Mouse (Mus musculus): ENCODE measurements around the gene AL731706.2. TPM values are rescaled to one million over a fixed set of nuclear protein-coding genes. Genes with fewer than 3 reads are reported as not detected.
A peak's percentile ranks its signal among the peaks of the same experiment; 100 is the strongest.

The AL731706.2 gene
- 28.3 and 32.0 TPM in 2 replicates for polyA plus RNA-seq (2015; fragmentation: Nextera tagmentation; extraction: Ambion mirVana)

DNA sequence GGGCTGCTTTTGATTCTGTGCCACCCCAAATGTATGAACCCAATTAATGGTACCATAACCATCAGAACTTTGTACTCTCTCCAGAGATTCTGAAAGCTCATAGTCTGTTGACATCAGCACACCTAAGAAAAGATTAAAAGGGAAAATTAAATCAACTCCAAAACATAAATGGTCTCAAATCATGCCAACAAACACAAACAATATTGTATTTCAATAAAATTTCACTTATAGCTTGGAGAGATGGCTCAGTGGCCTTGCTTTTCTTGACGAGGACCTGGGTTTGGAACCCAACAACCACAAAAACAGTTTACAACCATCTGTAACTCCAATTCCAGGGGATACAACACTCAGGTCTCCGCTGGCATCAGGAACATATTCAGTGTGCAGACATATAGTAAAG is at the start of gene AL731706.2:
AL731706.2 (minus strand) TSS at position 101 of the 400 bp plus-strand sequence.
- Histone ChIP-seq H3K4me3 (ENCODE audit: low read length) (no peak within 1 kb of the TSS), H3K4me1 (ENCODE audit: control insufficient read depth, insufficient read depth, low read depth, low read length) (peaks cover 2% of the 10 kb centered on the region; the same call in 1 of the 2 replicates), H3K9ac (ENCODE audit: low read depth, low read length) (no peak within 1 kb of the TSS), H3K9me3 (ENCODE audit: control insufficient read depth, low read length) (no peaks in the 10 kb centered on the region), H3K36me3 (ENCODE audit: control insufficient read depth, insufficient read depth, low read length) (peaks cover 16% of the 10 kb centered on the region), H3K27me3 (replicated peaks; ENCODE audit: control insufficient read depth, insufficient read depth, low read length) (no peaks in the 10 kb centered on the region), H3K27ac (ENCODE audit: low read depth, low read length) (no peak within 1 kb of the TSS), H3K4me2 (ENCODE audit: low read length) (no peak within 1 kb of the TSS)
- no peak for ATAC-seq
- 96% methylated on average over 2 of the region's 2 CpGs for WGBS

DNA sequence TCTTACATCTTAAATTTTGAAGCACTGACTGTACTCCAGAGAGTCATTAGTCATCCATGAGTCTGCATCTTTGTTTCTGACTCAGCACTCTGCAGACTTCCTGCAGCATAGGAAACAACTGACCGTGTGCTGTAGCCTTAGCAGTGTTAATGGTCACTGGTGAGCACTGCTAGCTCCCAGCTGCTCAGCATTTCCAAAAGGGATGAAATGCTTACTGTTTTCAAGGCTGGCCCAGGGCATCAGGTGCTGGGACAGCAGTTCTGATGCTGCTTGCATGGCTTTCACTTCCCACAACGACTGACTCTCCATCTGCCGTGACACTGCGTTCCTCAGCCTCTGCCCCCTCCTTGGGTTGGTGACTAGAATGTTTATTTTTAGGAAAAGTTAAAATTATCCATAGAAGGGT is 35.5 kb upstream of the AL731706.2 start:
- H3K9ac ChIP-seq (ENCODE audit: low read depth, low read length) = no peak overlapping the region
- H3K27me3 ChIP-seq (replicated peaks; ENCODE audit: control insufficient read depth, insufficient read depth, low read length) = no peaks in the 10 kb centered on the region
- no peak overlapping the region for H3K4me2 ChIP-seq (ENCODE audit: low read length)
- no peaks in the 10 kb centered on the region for H3K4me1 ChIP-seq (ENCODE audit: control insufficient read depth, insufficient read depth, low read depth, low read length)
- H3K4me3 ChIP-seq (ENCODE audit: low read length) = no peak overlapping the region
- H3K36me3 ChIP-seq (ENCODE audit: control insufficient read depth, insufficient read depth, low read length) = no peaks in the 10 kb centered on the region
- 55% methylated on average over 4 of the region's 4 CpGs for WGBS
- peak; percentile 50 for ATAC-seq
- no peak overlapping the region for H3K27ac ChIP-seq (ENCODE audit: low read depth, low read length)
- no peaks in the 10 kb centered on the region for H3K9me3 ChIP-seq (ENCODE audit: control insufficient read depth, low read length)

DNA sequence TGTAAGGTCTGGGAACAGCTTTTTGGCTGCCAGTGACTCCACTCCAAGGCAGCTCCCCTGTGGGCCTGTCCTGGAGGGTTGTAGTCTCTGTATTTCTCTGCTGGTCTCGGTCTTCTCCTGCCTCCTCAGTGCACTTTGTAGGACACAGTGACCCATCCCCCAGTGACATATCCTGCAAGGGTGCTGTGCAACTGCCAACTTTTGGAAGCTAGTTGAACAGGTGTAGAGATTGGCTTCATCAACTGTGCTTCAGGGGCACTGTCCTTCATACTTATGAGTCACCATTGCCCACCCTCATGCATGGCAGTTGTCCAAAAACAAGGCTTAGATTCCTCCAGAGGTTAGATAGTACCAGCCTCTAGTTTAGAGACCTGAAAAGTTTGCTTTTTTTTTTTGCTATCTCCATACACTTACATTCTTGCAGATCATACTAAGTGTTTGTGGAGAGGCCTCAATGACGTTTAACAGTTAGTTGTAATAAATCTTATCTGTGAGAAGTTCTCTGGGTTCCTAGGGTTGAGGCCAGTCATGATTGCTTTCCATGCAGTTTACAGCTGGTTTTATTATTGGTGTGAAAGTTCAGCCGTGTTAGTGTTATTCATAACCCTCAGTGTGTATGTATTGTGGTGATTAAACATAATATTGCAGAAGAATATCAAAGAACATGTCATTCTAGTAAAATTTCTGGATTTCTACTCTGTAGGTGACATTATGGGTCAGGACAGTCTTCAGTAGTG is 34.9 kb upstream of the AL731706.2 start:
- 83% methylated on average over 3 of the region's 3 CpGs for whole genome bisulfite sequencing
- H3K36me3 ChIP-seq (ENCODE audit: control insufficient read depth, insufficient read depth, low read length) = no peaks in the 10 kb centered on the region
- no peaks in the 10 kb centered on the region for H3K27me3 ChIP-seq (replicated peaks; ENCODE audit: control insufficient read depth, insufficient read depth, low read length)
- H3K4me1 ChIP-seq (ENCODE audit: control insufficient read depth, insufficient read depth, low read depth, low read length) = no peaks in the 10 kb centered on the region
- no peaks in the 10 kb centered on the region for H3K9me3 ChIP-seq (ENCODE audit: control insufficient read depth, low read length)
- H3K9ac ChIP-seq (ENCODE audit: low read depth, low read length) = no peak overlapping the region
- no peak overlapping the region for H3K4me3 ChIP-seq (ENCODE audit: low read length)
- no peak for ATAC-seq
- H3K27ac ChIP-seq (ENCODE audit: low read depth, low read length) = no peak overlapping the region
- H3K4me2 ChIP-seq (ENCODE audit: low read length) = no peak overlapping the region

DNA sequence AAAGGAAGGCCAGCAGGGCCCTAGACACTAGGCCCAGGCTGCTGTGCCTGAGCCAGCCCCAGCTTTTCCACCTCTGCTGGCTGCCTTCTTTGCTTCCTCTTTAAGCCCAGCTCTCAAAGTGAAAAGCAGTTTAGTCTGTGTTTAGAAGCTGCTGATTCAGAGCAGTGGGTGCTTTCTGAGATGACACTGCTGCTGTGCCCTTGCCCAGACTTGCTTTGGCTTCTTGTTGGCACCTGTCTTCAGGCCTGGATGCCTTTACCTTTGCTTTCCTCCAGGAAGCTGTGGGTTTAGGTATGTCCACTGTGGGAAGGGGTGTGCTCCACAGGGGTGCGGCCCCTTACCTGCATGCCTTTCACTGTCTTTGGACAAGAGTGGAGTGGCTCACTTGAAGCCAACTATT is 34.0 kb upstream of the AL731706.2 start:
- H3K9ac ChIP-seq (ENCODE audit: low read depth, low read length) = no peak overlapping the region
- H3K9me3 ChIP-seq (ENCODE audit: control insufficient read depth, low read length) = no peaks in the 10 kb centered on the region
- no peaks in the 10 kb centered on the region for H3K36me3 ChIP-seq (ENCODE audit: control insufficient read depth, insufficient read depth, low read length)
- H3K4me2 ChIP-seq (ENCODE audit: low read length) = no peak overlapping the region
- no peak overlapping the region for H3K27ac ChIP-seq (ENCODE audit: low read depth, low read length)
- WGBS = 96% methylated on average over 1 of the region's 1 CpGs
- no peak for ATAC-seq
- no peak overlapping the region for H3K4me3 ChIP-seq (ENCODE audit: low read length)
- H3K27me3 ChIP-seq (replicated peaks; ENCODE audit: control insufficient read depth, insufficient read depth, low read length) = no peaks in the 10 kb centered on the region
- no peaks in the 10 kb centered on the region; the same call in 1 of the 2 replicates for H3K4me1 ChIP-seq (ENCODE audit: control insufficient read depth, insufficient read depth, low read depth, low read length)

DNA sequence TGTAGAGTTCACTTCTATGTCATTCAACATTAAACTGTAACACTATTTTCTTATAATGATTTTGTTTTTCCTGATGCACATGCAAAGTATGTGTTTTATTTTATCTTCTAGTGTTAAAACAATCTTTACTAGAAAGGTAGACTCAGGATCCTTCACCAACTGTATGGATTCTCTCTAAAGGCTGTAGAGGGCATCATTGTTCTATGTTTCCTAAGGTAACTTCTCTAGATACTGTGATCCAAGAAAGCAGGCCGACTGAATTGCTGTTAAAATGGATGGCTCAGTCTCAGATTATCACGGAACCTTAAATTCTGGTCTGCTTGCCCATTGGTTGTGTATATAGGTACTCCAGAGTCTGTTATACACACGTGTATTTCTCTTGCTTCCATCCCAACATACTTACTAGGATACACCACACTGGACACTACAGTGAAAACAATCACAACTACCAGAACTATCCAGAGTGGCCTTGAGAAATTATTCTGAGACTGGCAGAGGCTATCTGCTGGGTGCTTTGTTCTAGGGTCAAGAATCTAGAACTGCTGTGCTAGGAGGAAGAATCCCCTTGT is 28.9 kb upstream of the AL731706.2 start:
- ATAC-seq = peak; percentile 84
- 25% methylated on average over 3 of the region's 3 CpGs for WGBS

DNA sequence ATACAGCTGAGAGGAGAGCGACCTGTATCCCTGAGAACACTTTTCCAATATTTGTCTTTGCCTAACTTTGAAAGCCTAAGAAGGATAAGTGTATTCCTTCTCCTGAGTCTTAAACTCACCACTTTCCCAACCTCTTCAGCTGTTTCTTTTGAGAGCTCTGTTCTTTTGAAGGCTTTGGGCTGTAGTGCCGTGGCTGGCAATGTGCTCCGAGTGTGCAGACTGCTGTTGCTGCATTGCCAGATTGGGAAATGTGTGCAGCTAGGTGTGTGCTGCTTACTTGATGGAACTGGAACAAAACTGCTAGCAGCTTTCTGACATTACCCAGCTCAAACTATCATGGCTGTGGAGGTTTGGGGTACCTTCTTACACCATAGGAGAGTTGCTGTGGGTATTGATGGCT is 27.5 kb upstream of the AL731706.2 start:
- Histone ChIP-seq H3K27ac (ENCODE audit: low read depth, low read length) (no peak overlapping the region), H3K9ac (ENCODE audit: low read depth, low read length) (no peak overlapping the region), H3K27me3 (replicated peaks; ENCODE audit: control insufficient read depth, insufficient read depth, low read length) (no peaks in the 10 kb centered on the region), H3K4me2 (ENCODE audit: low read length) (no peak overlapping the region), H3K4me3 (ENCODE audit: low read length) (no peak overlapping the region), H3K9me3 (ENCODE audit: control insufficient read depth, low read length) (no peaks in the 10 kb centered on the region), H3K4me1 (ENCODE audit: control insufficient read depth, insufficient read depth, low read depth, low read length) (peaks cover 5% of the 10 kb centered on the region), H3K36me3 (ENCODE audit: control insufficient read depth, insufficient read depth, low read length) (no peaks in the 10 kb centered on the region)
- ATAC-seq = no peak
- 40% methylated on average over 3 of the region's 3 CpGs for WGBS

More for the DNA sequence above, 28.9 kb upstream of the AL731706.2 start:
- Histone ChIP-seq H3K4me2 (ENCODE audit: low read length) (no peak overlapping the region), H3K36me3 (ENCODE audit: control insufficient read depth, insufficient read depth, low read length) (no peaks in the 10 kb centered on the region), H3K27me3 (replicated peaks; ENCODE audit: control insufficient read depth, insufficient read depth, low read length) (no peaks in the 10 kb centered on the region), H3K9me3 (ENCODE audit: control insufficient read depth, low read length) (no peaks in the 10 kb centered on the region), H3K4me3 (ENCODE audit: low read length) (no peak overlapping the region), H3K4me1 (ENCODE audit: control insufficient read depth, insufficient read depth, low read depth, low read length) (peaks cover 5% of the 10 kb centered on the region), H3K9ac (ENCODE audit: low read depth, low read length) (no peak overlapping the region), H3K27ac (ENCODE audit: low read depth, low read length) (no peak overlapping the region)

DNA sequence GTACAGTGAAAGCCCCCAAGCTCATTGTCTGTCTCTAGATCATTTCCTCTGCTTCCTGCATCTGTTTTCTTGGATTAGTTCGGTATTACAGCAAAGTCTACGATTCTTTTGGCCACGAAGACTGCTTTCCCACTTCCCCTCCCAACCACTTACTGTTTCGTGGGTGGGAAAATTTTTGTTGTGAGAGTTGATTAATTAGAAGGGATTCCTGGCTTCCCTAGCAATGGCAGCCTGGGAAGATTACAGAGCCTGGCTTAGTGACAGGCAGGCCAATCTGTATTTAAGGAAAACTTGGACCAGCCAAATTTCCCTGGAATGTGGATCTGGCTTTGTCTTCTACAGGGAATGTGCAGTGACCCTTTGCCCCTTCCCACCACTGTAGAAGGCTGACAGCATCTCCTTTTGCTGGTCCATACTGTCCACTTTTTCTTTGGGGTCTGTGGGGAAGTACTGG is 26.5 kb upstream of the AL731706.2 start:
- 2% methylated on average over 4 of the region's 4 CpGs for WGBS
- Histone ChIP-seq H3K4me2 (ENCODE audit: low read length) (no peak overlapping the region), H3K4me1 (ENCODE audit: control insufficient read depth, insufficient read depth, low read depth, low read length) (peaks cover 5% of the 10 kb centered on the region), H3K4me3 (ENCODE audit: low read length) (no peak overlapping the region), H3K27me3 (replicated peaks; ENCODE audit: control insufficient read depth, insufficient read depth, low read length) (no peaks in the 10 kb centered on the region), H3K9ac (ENCODE audit: low read depth, low read length) (no peak overlapping the region; the same call in 1 of the 2 replicates), H3K27ac (ENCODE audit: low read depth, low read length) (peak overlapping the region; percentile 46; the same call in 1 of the 2 replicates), H3K36me3 (ENCODE audit: control insufficient read depth, insufficient read depth, low read length) (no peaks in the 10 kb centered on the region), H3K9me3 (ENCODE audit: control insufficient read depth, low read length) (no peaks in the 10 kb centered on the region)
- ATAC-seq = peak; percentile 31; the same call in 1 of the 2 replicates

DNA sequence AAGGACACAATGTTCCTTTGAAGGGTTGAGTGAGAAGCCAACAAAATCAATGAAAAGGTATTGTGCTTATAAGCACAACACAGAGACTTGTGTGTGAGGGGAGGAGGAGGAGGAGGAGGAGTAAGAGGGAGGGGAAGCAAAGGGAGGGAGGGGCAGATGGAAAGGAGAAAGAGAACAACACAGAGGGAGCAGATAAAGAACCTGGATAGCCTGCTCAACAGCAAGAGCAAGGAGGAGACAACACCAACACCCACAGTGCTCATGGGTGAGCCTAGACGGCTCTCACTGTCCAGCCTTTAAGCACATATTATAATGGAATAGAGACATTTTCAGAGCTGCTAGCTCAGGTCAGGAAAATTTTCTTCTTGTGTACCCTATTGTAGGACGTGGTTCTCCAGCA is 23.8 kb upstream of the AL731706.2 start:
- Histone ChIP-seq H3K27me3 (replicated peaks; ENCODE audit: control insufficient read depth, insufficient read depth, low read length) (no peaks in the 10 kb centered on the region), H3K4me2 (ENCODE audit: low read length) (no peak overlapping the region), H3K36me3 (ENCODE audit: control insufficient read depth, insufficient read depth, low read length) (peaks cover 4% of the 10 kb centered on the region; the same call in 1 of the 2 replicates), H3K4me1 (ENCODE audit: control insufficient read depth, insufficient read depth, low read depth, low read length) (peaks cover 5% of the 10 kb centered on the region; the same call in 1 of the 2 replicates), H3K27ac (ENCODE audit: low read depth, low read length) (no peak overlapping the region), H3K4me3 (ENCODE audit: low read length) (no peak overlapping the region), H3K9me3 (ENCODE audit: control insufficient read depth, low read length) (no peaks in the 10 kb centered on the region), H3K9ac (ENCODE audit: low read depth, low read length) (no peak overlapping the region)
- 62% methylated on average over 2 of the region's 2 CpGs for WGBS
- no peak for ATAC-seq

DNA sequence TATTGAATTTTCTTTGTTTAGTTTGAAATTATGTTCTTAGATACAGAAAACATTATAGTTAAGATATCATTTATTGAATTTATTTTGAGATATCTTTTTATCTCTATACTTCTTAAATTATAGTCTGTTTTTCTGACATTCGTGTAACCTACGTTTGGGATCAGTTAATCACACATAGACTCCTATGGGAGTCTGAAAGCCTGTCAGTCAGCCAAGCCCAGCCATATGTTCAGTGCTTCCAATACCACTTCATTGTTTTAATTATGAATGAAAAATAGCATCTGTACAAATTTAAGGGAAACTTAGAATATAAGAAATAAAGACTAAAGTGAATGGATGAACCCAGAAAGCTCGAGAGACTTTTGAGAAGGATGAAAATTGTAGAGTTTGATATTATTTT is 23.1 kb upstream of the AL731706.2 start:
- Histone ChIP-seq H3K27ac (ENCODE audit: low read depth, low read length) (no peak overlapping the region), H3K36me3 (ENCODE audit: control insufficient read depth, insufficient read depth, low read length) (peaks cover 4% of the 10 kb centered on the region; the same call in 1 of the 2 replicates), H3K9me3 (ENCODE audit: control insufficient read depth, low read length) (no peaks in the 10 kb centered on the region), H3K4me3 (ENCODE audit: low read length) (no peak overlapping the region), H3K9ac (ENCODE audit: low read depth, low read length) (no peak overlapping the region), H3K27me3 (replicated peaks; ENCODE audit: control insufficient read depth, insufficient read depth, low read length) (no peaks in the 10 kb centered on the region), H3K4me1 (ENCODE audit: control insufficient read depth, insufficient read depth, low read depth, low read length) (peaks cover 5% of the 10 kb centered on the region; the same call in 1 of the 2 replicates), H3K4me2 (ENCODE audit: low read length) (no peak overlapping the region)
- 56% methylated on average over 3 of the region's 3 CpGs for WGBS
- no peak for ATAC-seq

Measured in hindbrain, embryonic 16.5 days (tissue).